Mouse (Mus musculus) heart, postnatal 25 days (tissue): ENCODE data around the gene Sox11. TPM values are rescaled to one million over a fixed set of nuclear protein-coding genes. Genes with fewer than 3 reads are reported as not detected.

Experiments used
- DNase-seq: peaks from one replicate; pipeline ENCODE4 v3.0.0; 2022; ENCODE audit warnings: low spot score
- intact Hi-C: fragments of 180-260 bp; cut with DNase I; formaldehyde crosslinking; loops from one replicate; pipeline ENCODE4 v1.15.1; 2025
- total RNA-seq, 2 experiments: library from RNA; stranded (reverse); gene quantifications; 2 replicates each; pipeline ENCODE4 v1.2.3; 2021

Sox11 gene
- total RNA-seq, result under 1 TPM; 0.20 to 0.21 TPM

DNA sequence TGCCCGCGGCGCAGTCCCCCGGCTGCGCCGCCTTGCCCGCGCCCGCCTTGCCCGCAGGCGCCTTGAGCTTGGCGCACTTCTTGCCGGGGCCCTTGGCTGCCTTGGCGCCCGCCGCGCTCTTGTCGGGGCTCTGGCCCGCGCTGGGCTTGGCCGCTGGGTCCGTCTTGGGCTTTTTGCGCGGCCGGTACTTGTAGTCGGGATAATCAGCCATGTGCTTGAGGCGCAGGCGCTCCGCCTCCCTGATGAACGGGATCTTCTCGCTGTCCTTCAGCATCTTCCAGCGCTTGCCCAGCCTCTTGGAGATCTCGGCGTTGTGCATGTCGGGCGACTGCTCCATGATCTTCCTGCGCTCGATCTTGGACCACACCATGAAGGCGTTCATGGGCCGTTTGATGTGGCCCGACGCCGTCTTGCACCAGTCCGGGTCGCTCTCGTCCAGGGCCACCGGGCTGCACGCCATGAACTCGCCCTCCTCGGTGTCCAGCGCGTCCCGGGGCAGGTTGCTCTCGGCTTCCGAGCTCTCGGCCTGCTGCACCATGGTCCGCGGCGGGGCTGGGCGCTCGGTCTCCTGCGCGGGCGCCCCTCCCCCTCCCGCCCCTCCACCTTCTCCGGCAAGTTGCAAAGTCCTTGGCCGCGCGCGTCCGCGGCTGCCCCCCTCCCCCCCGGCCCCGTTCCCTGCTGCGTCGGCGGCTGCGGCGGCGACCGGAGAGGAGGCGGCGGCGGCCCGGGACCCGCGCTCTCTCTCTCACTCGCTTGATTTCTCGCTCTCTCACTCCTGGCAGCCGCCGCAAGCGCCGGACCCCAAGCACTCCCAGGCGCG lies at the start of gene Sox11:
Sox11 (minus strand) TSS at position 704 of the 820 bp plus-strand sequence.
- intact Hi-C loops, result loop anchor here (5.0 to 10.0 kb wide), 2 partner anchors 233 to 1090 kb away; no protein-coding TSS in a partner anchor
- DNase-seq, result no peak

DNA sequence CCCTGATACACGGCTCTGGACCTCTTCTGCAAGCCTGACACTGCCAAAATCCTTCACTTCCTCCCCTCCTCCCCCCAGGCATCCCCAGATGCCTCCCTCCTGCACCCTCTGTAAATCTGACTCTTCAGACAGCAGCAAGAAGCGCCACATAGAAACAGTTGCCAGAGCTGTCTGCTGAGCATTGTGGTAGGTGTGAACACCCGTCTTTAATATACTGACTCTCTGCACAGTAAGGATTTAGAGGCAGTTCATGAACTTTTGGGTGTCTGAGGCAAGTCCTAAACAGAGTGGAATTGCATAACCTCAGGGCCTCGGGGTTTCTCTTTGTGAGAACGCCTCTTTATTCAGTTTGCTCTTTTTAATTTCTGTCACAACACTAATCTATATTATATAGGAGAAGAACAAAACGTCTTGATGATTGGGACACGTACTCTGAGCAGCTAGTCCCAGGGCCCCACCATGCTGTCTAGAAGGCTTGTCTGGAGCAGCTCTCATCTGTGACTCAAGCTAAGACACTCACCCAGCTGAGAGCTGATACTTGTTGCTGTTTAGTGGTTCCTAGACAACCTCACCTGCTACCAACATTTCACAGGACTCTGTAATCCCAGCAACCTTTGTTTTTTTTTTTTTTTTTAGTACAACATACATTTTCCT lies 49.4 kb upstream of the Sox11 start:
- intact Hi-C loops, result no loop called here
- DNase-seq, result no peak

DNA sequence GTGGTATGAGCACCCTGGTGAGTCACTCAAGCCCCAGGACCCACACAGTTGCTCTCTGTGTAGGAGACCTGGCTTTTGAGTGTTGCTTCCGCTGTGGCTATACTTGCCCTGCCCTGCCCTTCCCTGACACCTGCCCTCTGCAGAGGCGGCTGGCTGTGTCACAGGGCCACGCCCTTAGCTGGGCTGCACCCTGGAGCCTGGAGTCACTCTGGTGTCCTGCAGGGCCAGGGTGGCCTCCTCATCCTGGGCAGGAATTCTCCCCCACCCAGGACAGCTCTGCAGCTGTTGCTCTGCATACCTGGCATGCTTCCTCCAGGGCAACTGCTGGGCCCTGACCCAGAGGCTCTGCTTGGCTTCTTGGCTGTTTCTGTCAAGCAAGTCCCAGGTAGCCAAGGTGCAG lies 48.1 kb upstream of the Sox11 start:
- DNase-seq, result no peak
- intact Hi-C loops, result no loop called here

DNA sequence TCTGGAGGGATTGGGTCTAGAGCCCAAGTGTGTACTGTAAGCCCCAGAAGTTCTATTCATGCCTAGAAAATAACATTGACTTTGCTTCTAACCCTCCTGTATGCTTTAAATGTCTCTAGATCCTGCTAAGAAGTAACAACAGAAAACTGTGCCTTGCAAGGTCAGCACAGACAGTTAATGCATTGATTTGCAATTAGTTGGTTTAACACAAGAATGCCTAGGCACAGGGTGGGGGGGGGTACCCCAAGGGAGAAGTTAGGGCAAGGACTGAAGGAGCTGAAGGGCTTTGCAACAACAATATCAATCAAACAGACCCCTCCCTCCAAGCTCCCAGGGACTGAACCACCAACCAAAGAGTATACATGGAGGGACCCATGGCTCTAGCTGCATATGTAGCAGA lies 47.1 kb upstream of the Sox11 start:
- DNase-seq, result no peak
- intact Hi-C loops, result no loop called here

DNA sequence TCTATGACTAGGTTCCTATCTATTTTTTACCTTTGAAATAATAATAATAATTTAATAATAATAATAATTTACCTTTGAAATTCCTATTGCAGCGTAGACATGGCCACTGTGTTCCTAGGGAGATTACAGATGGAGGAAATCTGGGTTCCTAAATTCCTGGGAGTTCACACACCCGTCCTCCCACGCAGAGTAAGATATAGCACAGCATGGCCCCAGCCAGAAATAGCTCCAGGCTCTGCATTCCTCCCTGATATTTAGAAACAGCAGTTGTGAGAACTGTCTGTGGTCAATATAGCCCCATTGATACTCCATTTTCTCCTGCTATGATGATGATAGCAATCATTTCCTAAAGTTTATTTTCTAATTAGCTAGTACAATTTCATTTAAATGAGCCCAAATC lies 30.1 kb upstream of the Sox11 start:
- no peak for DNase-seq

DNA sequence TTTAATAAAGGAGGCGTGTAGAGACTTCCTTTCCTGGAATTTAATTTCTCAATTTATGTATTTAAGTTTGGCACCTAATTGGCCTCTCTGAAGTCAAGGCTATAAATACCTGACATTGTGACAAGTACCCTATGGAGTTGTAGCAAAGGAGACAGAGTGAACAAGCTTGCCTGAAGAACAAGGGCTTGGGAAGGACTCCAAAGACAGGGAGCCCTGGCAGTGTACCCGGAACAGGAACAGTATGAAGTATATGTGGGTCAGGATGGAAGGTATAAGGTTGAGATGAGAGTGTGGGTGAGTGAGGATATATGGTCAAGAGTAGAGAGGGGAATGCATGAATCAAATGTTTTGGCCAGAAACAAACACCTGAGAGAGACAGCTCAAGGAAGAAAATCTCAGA lies 28.4 kb upstream of the Sox11 start:
- no peak for DNase-seq

More for the DNA sequence above, 30.1 kb upstream of the Sox11 start:
- intact Hi-C loops, result no loop called here

DNA sequence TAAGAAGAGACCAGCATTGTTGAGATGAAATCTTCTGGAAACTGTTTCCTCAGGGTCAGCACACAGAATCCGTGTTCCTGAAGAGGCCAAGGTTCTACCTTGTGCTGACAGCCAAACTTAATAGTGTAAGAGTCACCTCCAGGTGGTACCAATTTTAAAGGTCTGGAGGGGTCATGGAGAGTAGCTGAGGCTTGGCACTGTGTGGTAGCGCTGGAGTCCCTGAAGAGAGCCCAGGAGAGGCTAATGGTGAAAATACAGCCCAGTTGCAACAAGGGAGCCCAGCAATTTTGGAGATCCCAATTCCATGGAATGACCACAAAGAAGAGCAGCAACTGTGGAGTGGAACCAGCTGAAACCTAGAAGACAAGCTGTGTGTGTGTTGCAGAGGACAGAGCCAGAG lies 25.1 kb upstream of the Sox11 start:
- no peak for DNase-seq
- intact Hi-C loops, result no loop called here

More for the DNA sequence above, 28.4 kb upstream of the Sox11 start:
- intact Hi-C loops, result no loop called here

DNA sequence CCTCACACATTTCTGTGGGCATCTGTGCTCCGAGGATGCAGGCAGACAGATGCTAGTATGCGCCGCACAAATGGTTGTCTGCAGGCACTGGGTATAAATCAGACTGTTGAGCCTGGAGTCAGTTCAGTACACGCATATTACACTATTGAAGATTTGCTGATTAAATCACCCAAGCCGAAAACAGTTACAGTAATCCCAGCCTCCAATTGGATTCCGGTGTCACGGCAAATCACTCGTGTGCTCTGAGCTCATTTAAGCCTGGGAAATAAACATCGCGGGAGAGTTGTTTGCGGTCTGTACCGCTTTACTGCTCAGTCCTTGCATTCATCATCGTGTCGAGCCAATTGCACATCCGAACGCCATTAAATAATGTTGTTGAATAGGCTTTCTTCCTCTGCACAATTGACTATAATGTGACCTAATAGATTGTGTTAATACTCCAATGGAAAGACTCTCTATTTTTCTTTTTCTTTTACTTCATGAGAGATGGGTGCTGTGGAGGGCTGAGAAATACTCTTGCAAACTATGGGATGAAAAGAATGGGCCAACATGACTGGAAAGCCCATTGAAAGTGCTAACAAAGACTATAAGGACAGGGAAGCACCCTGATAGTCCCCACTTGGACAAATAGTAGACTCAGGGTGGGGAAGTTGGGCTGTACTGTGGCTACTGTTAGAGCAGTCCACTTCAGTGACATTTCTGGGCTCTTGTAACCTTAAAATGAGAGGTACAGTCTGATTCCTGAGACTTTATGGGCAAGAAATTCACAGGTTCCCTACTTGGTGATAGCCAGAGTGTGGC lies 21.7 kb upstream of the Sox11 start:
- intact Hi-C loops, result no loop called here
- DNase-seq, result no peak

DNA sequence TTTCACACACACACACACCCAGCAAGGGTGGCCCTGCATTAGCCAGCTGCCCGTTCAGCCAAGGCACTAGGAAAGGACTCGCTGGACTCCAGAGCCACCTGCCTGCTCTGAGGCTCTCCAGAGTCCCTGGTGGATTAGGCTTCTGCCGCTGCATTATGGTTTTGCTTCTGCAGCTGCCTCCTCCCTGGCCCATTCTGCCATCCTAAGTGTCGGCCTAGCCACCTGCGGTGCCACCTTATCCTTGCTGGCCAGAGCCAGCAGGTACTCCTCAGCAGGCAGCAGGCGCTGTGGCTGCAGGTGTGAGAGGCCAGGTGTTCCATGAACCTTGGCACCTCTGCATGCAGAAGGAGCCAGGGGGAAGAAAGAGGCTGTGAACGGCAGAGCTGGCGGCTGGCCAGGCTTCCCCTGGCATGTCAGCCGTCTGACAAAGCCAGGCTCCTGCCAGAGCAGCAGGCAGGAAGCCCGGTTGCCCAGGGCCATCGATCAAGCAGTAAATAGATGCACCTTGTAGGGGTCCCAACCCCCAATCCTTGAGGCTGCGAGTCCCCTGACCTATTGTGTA lies 14.8 kb upstream of the Sox11 start:
- no peak for DNase-seq
- intact Hi-C loops, result no loop called here

DNA sequence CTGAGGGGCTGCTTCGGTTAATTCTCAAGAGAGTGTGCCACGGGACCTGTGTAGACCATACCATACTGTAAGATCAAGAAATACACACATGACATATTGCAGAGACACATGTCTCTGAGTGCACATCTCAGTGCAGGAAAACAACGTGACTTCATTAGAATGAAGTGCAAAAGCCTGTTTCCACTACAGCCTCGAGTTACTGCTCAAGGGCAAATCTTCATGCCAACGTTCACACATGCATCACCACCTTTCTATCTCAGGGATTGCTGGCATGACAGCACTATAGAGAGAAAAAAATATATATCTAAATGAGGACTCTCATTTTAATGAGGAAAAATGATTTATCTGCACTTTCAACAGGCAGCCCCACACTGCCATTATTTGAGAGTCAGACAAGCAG lies 14.2 kb upstream of the Sox11 start:
- intact Hi-C loops, result no loop called here
- no peak for DNase-seq

DNA sequence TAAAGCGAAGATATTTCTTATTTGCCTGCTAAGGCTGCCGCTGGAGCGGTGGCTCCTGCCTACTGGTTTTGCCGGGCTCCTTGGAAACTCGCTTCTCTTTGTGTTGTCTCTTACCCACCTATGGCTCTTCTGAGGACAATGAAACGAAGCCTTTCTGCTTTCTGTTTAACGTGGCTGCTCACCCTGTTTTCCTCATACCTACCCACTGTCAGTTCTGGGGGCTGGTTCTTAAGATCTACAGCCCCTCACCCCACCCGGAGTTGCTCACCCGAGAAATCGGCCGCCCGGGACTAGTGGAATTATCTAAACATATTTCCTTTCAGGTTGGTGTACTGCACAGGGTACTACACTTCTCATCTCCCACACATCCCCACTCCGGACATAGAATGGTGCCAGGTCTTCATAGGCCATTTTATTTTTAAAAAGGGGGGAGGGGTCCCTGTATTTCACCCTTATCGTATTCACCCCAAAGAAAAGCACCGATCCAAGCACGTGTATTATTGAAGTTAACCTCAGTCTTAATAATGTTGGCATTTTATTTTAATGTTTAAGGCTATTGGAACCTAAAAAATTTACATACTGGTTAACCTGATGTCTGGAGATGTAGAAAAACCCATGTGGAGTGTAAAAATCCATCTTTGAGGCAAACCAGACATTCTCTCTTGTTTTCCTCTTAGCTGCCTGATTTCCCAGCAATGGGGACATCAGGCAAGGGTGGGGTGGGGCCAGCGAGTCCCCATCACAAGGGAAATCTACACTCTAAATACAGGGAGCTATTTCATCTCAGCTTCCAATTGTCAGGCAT lies 1.4 kb upstream of the Sox11 start:
- intact Hi-C loops, result loop anchor here (5.0 to 10.0 kb wide), 2 partner anchors 231 to 1088 kb away; no protein-coding TSS in a partner anchor

DNA sequence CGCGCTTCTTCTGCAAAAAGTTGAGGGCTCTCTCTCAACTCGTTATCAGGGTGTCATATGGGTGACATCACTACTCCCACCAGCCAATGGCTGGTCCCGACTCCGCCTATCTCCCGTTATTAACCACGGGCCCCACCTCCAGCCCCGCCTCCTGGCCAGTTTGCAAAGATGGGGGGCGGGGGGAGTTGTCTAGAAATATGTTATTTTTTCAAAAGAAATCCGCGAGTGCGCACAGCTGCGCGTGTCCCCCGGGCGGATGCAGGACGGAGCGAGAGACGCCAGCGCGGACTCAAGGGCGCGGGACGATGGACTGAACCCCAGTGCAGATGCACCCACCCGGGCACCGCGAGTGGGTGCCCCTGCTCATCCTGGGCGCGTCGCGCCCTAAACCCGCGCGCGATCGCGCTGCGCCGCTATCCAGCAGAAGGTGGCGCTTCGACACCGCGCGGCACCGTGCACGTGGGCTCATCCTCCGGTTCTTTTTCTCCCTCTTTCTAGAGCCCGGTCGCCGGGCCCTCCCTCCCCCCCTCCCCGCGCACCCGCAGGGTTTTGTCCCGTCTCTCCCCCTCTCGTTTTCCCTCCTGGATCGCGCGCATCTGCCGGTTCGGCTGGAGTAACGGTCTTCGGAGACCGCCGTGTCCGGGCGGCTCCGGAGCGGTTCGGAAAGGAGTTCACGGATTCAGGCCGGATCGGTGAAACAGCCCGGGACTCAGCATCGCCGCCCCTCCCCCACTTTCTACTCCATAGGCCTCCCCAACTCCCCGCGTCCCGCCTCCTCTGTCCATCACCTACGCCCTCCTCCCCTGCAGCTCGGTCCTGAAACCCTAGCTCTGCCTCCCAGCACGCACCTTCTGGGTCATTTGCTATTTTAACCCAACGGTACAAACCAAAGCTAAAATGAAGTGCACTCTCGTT lies 574 bp upstream of the Sox11 start:
- peak; percentile 48 for DNase-seq
- intact Hi-C loops, result loop anchor here (5.0 to 10.0 kb wide), 2 partner anchors 232 to 1089 kb away; no protein-coding TSS in a partner anchor

More for the DNA sequence above, 1.4 kb upstream of the Sox11 start:
- no peak for DNase-seq

DNA sequence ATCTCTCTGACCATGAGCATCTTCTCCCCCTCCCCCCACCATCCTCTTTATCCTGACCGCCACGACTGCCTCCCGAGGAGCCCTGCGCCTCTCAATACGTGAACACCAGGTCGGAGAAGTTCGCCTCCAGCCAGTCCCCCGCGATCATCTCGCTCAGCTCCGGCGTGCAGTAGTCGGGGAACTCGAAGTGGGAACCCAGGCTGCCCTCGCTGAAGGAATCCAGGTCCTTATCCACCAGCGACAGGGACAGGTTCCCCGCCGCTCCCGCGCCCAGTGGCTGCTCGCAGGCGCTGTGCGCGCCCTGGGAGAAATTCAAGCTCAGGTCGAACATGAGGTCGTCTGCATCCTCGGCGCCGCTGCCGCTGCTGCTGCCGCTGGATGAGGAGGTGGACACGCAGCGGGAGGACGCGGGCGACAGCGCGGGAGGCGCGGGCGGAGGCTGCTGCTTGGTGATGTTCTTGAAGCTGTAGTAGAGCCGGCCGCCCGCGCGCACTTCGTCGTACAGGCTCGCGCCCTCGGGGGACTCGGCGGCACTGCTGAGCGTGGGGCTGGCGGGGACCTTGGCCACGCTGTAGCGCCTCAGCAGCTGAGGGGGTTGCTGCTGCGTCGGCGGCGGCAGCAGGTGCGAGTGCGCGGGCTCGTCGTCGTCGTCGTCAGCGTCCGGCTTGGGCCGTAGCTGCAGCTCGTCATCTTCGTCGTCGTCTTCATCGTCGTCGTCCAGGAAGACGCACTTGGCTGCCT lies 1.1 kb downstream of the Sox11 start:
- intact Hi-C loops, result loop anchor here (5.0 to 10.0 kb wide), 2 partner anchors 234 to 1091 kb away; no protein-coding TSS in a partner anchor

DNA sequence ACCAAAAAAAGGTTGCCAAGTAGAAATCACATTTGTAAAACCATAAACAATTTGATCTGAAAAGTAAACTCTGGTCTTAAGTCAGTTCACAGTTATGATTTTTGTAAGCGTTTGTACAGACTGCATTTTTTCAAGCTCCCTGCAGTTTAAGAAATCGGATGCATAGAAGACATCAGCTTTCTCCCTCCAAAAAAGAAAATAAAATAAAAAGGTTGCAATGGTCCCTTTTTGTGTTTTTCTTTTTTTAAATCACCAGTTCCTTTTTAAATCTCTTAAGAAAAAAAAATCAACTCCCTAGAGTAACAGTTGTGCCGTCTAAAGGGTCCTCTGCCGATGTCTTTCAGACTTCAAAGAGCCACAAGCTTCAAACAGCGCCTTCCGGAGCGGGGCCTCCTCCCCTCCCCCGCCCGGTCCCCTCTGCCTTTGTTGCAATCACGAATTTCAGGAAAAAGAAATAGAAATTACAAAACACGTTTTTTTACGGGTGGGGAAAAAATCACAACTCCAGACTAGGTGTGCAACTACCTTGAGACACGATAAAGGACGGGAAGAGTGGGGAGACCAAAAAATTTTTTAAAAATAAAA lies 1.8 kb downstream of the Sox11 start:
- DNase-seq, result no peak
- intact Hi-C loops, result loop anchor here (5.0 to 10.0 kb wide), 2 partner anchors 234 to 1092 kb away; no protein-coding TSS in a partner anchor

More for the DNA sequence above, 1.1 kb downstream of the Sox11 start:
- DNase-seq, result no peak

DNA sequence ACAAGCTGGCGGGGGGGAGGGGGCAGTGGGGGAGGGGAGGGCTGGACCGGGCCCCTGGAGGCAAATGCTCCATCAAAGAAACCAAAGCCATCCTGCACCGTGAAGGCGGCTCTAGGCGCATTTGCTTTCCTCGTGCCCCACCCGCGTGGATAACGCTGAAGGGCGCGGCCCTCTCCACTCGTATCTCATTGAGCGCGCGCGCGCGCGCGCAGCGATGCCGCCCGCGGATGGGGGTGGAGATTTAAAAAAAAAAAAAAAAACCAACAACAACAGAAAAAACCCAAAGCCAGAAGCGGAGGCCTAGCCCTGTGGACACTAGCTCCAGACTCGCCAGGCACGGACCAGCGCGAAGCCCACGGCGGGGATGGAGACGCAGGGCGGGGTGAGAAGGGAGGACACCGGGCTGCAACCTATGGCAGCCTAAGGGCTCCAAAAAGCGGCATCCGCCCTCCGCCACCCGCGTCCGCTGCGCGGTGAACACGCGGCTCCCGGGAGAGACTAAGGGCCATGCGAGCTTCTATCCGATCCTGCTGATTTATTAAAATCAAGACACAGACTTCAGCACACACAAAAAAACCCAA lies 3.1 kb downstream of the Sox11 start:
- no peak for DNase-seq
- intact Hi-C loops, result no loop called here

DNA sequence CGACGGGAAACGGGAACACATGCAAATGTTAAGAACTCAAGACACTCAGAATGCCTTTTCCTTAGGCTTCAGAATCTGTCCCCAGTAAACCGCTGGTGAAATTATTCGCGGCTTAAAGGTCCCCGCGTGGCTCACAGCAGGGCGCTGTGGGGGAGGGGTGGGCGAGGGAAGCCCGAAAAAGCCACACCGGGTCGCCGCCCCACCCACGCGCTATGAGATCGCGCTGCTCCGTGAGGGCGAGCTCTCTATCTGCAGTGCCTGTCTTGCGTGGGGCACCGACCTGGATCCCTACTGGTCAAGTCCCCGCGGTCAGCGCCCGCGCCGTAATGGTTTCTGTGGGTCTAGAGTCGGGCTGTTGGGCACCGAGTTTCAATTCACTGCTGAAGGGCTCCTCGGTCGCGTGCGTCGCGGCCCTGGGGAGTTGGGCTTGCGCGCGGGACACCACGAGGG lies 3.6 kb downstream of the Sox11 start:
- DNase-seq, result no peak
- intact Hi-C loops, result no loop called here

DNA sequence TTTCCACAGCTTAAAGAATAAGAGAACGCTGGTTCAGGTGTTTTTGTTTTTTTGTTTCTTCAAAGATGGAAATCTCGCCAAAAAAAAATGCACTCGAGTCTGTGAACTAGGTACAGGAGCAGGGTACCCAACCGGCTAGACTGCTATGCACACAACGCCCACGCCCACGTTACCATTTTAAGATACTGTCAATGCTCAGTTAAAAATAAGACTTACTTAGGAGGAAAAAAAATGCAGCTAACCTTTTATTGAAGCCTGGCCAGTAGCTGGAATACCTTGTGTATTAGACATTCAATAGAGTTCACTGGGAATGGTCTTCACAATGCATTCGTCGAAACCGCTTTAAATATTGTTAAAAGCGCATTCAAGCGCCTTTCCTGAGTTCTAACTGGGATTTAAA lies 4.3 kb downstream of the Sox11 start:
- intact Hi-C loops, result no loop called here
- no peak for DNase-seq
